Mouse (Mus musculus) ES-Bruce4 (cell line): ENCODE data around the gene Zfp408.

Source experiments
- CTCF ChIP-seq: IDR thresholded peaks from one replicate; pipeline ENCODE4 v1.8.1; 2011; ENCODE audit warnings: low read depth, low read length
- EP300 ChIP-seq: IDR thresholded peaks from 2 replicates; pipeline ENCODE4 v1.6.1; 2011; ENCODE audit warnings: low read depth, low read length; ENCODE audit not compliant: insufficient read depth

DNA sequence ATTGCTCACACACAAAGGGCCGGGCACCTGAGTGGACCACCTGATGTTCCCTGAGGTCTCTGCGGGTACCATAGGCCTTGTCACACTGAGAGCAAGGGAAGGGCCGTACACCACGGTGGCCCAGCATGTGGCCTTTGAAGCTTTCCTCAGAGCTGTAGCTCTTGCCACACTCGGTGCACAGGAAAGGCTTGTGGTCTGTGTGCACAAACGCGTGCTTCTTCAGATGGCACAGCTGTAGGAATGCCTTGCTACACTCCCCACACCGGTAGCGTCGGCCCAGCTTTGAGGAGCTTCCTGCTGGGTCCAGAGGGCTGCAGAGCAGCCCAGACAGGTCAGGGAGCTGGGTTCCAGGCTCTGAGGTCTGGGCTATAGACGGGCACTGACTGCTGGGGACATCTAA is 3.8 kb downstream of the Zfp408 start:
- no peak for TF ChIP-seq CTCF
- TF ChIP-seq EP300 = no peak
